Mouse (Mus musculus): ENCODE results near the gene Entpd6.

DNA sequence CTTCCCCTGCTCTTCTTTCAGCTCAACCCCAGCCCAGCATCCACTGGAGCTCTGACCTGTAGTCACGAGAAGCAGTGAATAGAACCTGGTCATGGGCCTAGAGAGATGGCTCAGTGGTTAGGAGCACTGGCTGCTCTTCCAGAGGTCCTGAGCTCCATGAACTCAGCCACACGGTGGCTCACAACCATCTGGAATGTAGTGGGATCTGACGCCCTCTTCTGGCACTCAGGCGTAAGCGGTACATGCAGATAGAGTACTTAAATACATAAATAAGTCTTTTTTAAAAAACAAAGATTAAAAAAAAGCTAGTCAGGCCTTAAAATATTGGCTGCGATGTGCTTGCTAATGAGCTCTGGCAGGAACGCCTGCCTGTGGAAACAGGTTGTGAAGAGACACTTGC is 12.6 kb downstream of the Entpd6 start:
- no peak for TF ChIP-seq POLR2A (IDR thresholded peaks at IDR 0.05; ENCODE audit: control insufficient read depth, low read depth, low read length)
- no peak for TF ChIP-seq CTCF (IDR thresholded peaks at IDR 0.05; ENCODE audit: control insufficient read depth, insufficient read depth, insufficient replicate concordance, low read depth, low read length)

All from testis, adult 2 months (tissue).